Mouse (Mus musculus) stomach, embryonic 15.5 days (tissue): ENCODE measurements around the gene Slc35d2. TPM values are rescaled to one million over a fixed set of nuclear protein-coding genes. Genes with fewer than 3 reads are reported as not detected.

Experiments
- ATAC-seq: fragments of 200-750 bp; cut with Nextera tagmentation; 2 replicates; pipeline ENCODE4 v1.8.0; 2017; ENCODE audit warnings: low read depth, moderate number of reproducible peaks, moderate TSS enrichment; ENCODE audit not compliant: insufficient read depth, low FRiP score
- H3K27ac ChIP-seq: fragments of 300-500 bp; sonication (generic); 2 replicates; pipeline ENCODE4 v1.5.1; 2015; ENCODE audit warnings: mild to moderate bottlenecking, inconsistent platforms
- H3K27me3 ChIP-seq: fragments of 300-500 bp; sonication (generic); replicated peaks from 2 replicates; pipeline ENCODE4 v1.6.1; 2015; ENCODE audit warnings: inconsistent platforms
- H3K36me3 ChIP-seq: fragments of 300-500 bp; sonication (generic); 2 replicates; pipeline ENCODE4 v1.6.1; 2015; ENCODE audit warnings: inconsistent platforms
- H3K4me1 ChIP-seq: fragments of 300-500 bp; sonication (generic); 2 replicates; pipeline ENCODE4 v1.6.1; 2015; ENCODE audit warnings: inconsistent platforms
- H3K4me2 ChIP-seq: fragments of 300-500 bp; sonication (generic); 2 replicates; pipeline ENCODE4 v1.6.1; 2015; ENCODE audit warnings: mild to moderate bottlenecking, inconsistent platforms
- H3K4me3 ChIP-seq: fragments of 300-500 bp; sonication (generic); replicated peaks from 2 replicates; pipeline ENCODE4 v1.5.1; 2015; ENCODE audit warnings: inconsistent platforms
- H3K9ac ChIP-seq: fragments of 300-500 bp; sonication (generic); 2 replicates; pipeline ENCODE4 v1.6.1; 2015; ENCODE audit warnings: inconsistent platforms
- H3K9me3 ChIP-seq: fragments of 300-500 bp; sonication (generic); 2 replicates; pipeline ENCODE4 v1.6.1; 2016; ENCODE audit warnings: inconsistent platforms
- WGBS: fragments of 180-500 bp; shearing (Covaris S2); methylation state at CpG from one replicate; pipeline ENCODE4 v1.1.7; 2015; 5-methylcytosine and 5-hydroxymethylcytosine counted together
- polyA plus RNA-seq: library from polyadenylated mRNA; unstranded; fragments of >200 nt; fragmentation: Nextera tagmentation; extraction: Ambion mirVana; gene quantifications from 2 replicates; pipeline ENCODE4 v1.2.1, GENCODE M21; 2015

Slc35d2 gene
- polyA plus RNA-seq, 1 experiment from 2014 or later, result 4.6 TPM

- Histone ChIP-seq H3K4me2 (no peak overlapping the region), H3K9me3 (no peaks in the 10 kb centered on the region), H3K27ac (no peak overlapping the region), H3K9ac (no peak overlapping the region), H3K4me1 (no peaks in the 10 kb centered on the region; the same call in 1 of the 2 replicates), H3K27me3 (no peaks in the 10 kb centered on the region), H3K36me3 (no peaks in the 10 kb centered on the region; the same call in 1 of the 2 replicates), H3K4me3 (no peak overlapping the region)
- ATAC-seq, result no peak
- 27% methylated on average over 5 of the region's 5 CpGs for WGBS
These were observed 20.8 kb downstream of the Slc35d2 start for GRCm38 (mm10) chr13:64108381-64108850.

GRCm38 (mm10) chr13:64107535-64107934, 21.6 kb downstream of the Slc35d2 start:
- H3K4me2 ChIP-seq, result no peak overlapping the region
- H3K9ac ChIP-seq, result no peak overlapping the region
- no peaks in the 10 kb centered on the region; the same call in 1 of the 2 replicates for H3K36me3 ChIP-seq
- no peak overlapping the region for H3K27ac ChIP-seq
- H3K4me3 ChIP-seq, result no peak overlapping the region
- H3K9me3 ChIP-seq, result no peaks in the 10 kb centered on the region
- WGBS, result 21% methylated on average over 8 of the region's 8 CpGs
- ATAC-seq, result no peak
- no peaks in the 10 kb centered on the region for H3K27me3 ChIP-seq
- no peaks in the 10 kb centered on the region; the same call in 1 of the 2 replicates for H3K4me1 ChIP-seq

GRCm38 (mm10) chr13:64107105-64107504, 22.1 kb downstream of the Slc35d2 start:
- no peak overlapping the region for H3K9ac ChIP-seq
- no peaks in the 10 kb centered on the region for H3K27me3 ChIP-seq
- no peaks in the 10 kb centered on the region; the same call in 1 of the 2 replicates for H3K4me1 ChIP-seq
- no peaks in the 10 kb centered on the region; the same call in 1 of the 2 replicates for H3K36me3 ChIP-seq
- ATAC-seq, result no peak
- WGBS, result 47% methylated on average over 3 of the region's 3 CpGs
- no peak overlapping the region for H3K27ac ChIP-seq
- no peaks in the 10 kb centered on the region for H3K9me3 ChIP-seq
- no peak overlapping the region for H3K4me2 ChIP-seq
- H3K4me3 ChIP-seq, result no peak overlapping the region

GRCm38 (mm10) chr13:64105690-64106089, 23.5 kb downstream of the Slc35d2 start:
- Histone ChIP-seq H3K27ac (no peak overlapping the region), H3K9me3 (no peaks in the 10 kb centered on the region), H3K4me3 (no peak overlapping the region), H3K4me1 (no peaks in the 10 kb centered on the region; the same call in 1 of the 2 replicates), H3K27me3 (no peaks in the 10 kb centered on the region), H3K36me3 (no peaks in the 10 kb centered on the region; the same call in 1 of the 2 replicates), H3K4me2 (no peak overlapping the region), H3K9ac (no peak overlapping the region)
- 58% methylated on average over 3 of the region's 3 CpGs for WGBS
- ATAC-seq, result peak; percentile 81

- Histone ChIP-seq H3K27me3 (no peaks in the 10 kb centered on the region), H3K36me3 (no peaks in the 10 kb centered on the region; the same call in 1 of the 2 replicates), H3K4me3 (no peak overlapping the region), H3K4me1 (no peaks in the 10 kb centered on the region), H3K9me3 (no peaks in the 10 kb centered on the region), H3K4me2 (no peak overlapping the region), H3K27ac (no peak overlapping the region), H3K9ac (no peak overlapping the region)
- ATAC-seq, result no peak
- WGBS, result 61% methylated on average over 3 of the region's 3 CpGs
These were observed 29.0 kb downstream of the Slc35d2 start for GRCm38 (mm10) chr13:64100186-64100585.

- no peaks in the 10 kb centered on the region for H3K9me3 ChIP-seq
- ATAC-seq, result no peak
- no peak overlapping the region for H3K9ac ChIP-seq
- H3K27me3 ChIP-seq, result no peaks in the 10 kb centered on the region
- WGBS, result 76% methylated on average over 9 of the region's 9 CpGs
- no peaks in the 10 kb centered on the region for H3K4me1 ChIP-seq
- no peak overlapping the region for H3K27ac ChIP-seq
- no peaks in the 10 kb centered on the region; the same call in 1 of the 2 replicates for H3K36me3 ChIP-seq
- no peak overlapping the region for H3K4me3 ChIP-seq
- H3K4me2 ChIP-seq, result no peak overlapping the region
These were observed 30.2 kb downstream of the Slc35d2 start for GRCm38 (mm10) chr13:64098992-64099391.

GRCm38 (mm10) chr13:64093341-64093740, 35.8 kb downstream of the Slc35d2 start:
- H3K9me3 ChIP-seq, result no peaks in the 10 kb centered on the region
- no peaks in the 10 kb centered on the region for H3K4me1 ChIP-seq
- H3K27ac ChIP-seq, result no peak overlapping the region
- no peak overlapping the region for H3K4me2 ChIP-seq
- H3K36me3 ChIP-seq, result no peaks in the 10 kb centered on the region
- H3K27me3 ChIP-seq, result no peaks in the 10 kb centered on the region
- H3K4me3 ChIP-seq, result no peak overlapping the region
- no peak overlapping the region for H3K9ac ChIP-seq
- 6% methylated on average over 1 of the region's 1 CpGs for WGBS
- no peak for ATAC-seq

- Histone ChIP-seq H3K4me2 (no peak overlapping the region), H3K36me3 (no peaks in the 10 kb centered on the region), H3K4me3 (no peak overlapping the region), H3K27ac (no peak overlapping the region), H3K9me3 (no peaks in the 10 kb centered on the region), H3K27me3 (no peaks in the 10 kb centered on the region), H3K4me1 (no peaks in the 10 kb centered on the region), H3K9ac (no peak overlapping the region)
- no peak for ATAC-seq
- WGBS, result 66% methylated on average over 6 of the region's 6 CpGs
These were observed 36.4 kb downstream of the Slc35d2 start for GRCm38 (mm10) chr13:64092752-64093151.

- no peak overlapping the region for H3K9ac ChIP-seq
- 61% methylated on average over 3 of the region's 3 CpGs for WGBS
- H3K4me2 ChIP-seq, result no peak overlapping the region
- ATAC-seq, result no peak
- H3K27ac ChIP-seq, result no peak overlapping the region
- H3K9me3 ChIP-seq, result no peaks in the 10 kb centered on the region
- H3K4me3 ChIP-seq, result no peak overlapping the region
- no peaks in the 10 kb centered on the region for H3K27me3 ChIP-seq
- H3K36me3 ChIP-seq, result no peaks in the 10 kb centered on the region
- no peaks in the 10 kb centered on the region for H3K4me1 ChIP-seq
These were observed 37.0 kb downstream of the Slc35d2 start for GRCm38 (mm10) chr13:64092141-64092540.

GRCm38 (mm10) chr13:64091006-64091405, 38.2 kb downstream of the Slc35d2 start:
- Histone ChIP-seq H3K27ac (no peak overlapping the region), H3K4me3 (no peak overlapping the region), H3K9ac (no peak overlapping the region), H3K27me3 (no peaks in the 10 kb centered on the region), H3K4me1 (no peaks in the 10 kb centered on the region), H3K36me3 (no peaks in the 10 kb centered on the region), H3K9me3 (no peaks in the 10 kb centered on the region), H3K4me2 (no peak overlapping the region)
- no peak for ATAC-seq
- 68% methylated on average over 7 of the region's 7 CpGs for WGBS

- H3K27ac ChIP-seq, result no peak overlapping the region
- no peaks in the 10 kb centered on the region for H3K36me3 ChIP-seq
- H3K27me3 ChIP-seq, result no peaks in the 10 kb centered on the region
- no peak overlapping the region for H3K4me3 ChIP-seq
- WGBS, result 59% methylated on average over 5 of the region's 5 CpGs
- H3K9ac ChIP-seq, result no peak overlapping the region
- H3K4me1 ChIP-seq, result no peaks in the 10 kb centered on the region
- no peak for ATAC-seq
- H3K9me3 ChIP-seq, result no peaks in the 10 kb centered on the region
- no peak overlapping the region for H3K4me2 ChIP-seq
These were observed 38.9 kb downstream of the Slc35d2 start for GRCm38 (mm10) chr13:64090278-64090677.

- Histone ChIP-seq H3K36me3 (no peaks in the 10 kb centered on the region), H3K9ac (no peak within 1 kb of the TSS), H3K4me3 (no peak within 1 kb of the TSS), H3K9me3 (no peaks in the 10 kb centered on the region), H3K27me3 (no peaks in the 10 kb centered on the region), H3K4me1 (no peaks in the 10 kb centered on the region), H3K27ac (no peak within 1 kb of the TSS), H3K4me2 (no peak within 1 kb of the TSS)
- WGBS, result 77% methylated on average over 4 of the region's 4 CpGs
- ATAC-seq, result no peak
These were observed 40.0 kb downstream of the Slc35d2 start, which contains the start of gene Hsd17b3 for GRCm38 (mm10) chr13:64089130-64089529. Gene Hsd17b3, minus strand, starts transcription at chr13:64089230.

GRCm38 (mm10) chr13:64088057-64088456, 41.1 kb downstream of the Slc35d2 start:
- ATAC-seq, result no peak
- H3K4me1 ChIP-seq, result no peaks in the 10 kb centered on the region

More at GRCm38 (mm10) chr13:64088057-64088456, 41.1 kb downstream of the Slc35d2 start:
- Histone ChIP-seq H3K27ac (no peak overlapping the region), H3K4me3 (no peak overlapping the region), H3K4me2 (no peak overlapping the region), H3K9me3 (no peaks in the 10 kb centered on the region), H3K36me3 (no peaks in the 10 kb centered on the region), H3K27me3 (no peaks in the 10 kb centered on the region), H3K9ac (no peak overlapping the region)
- 75% methylated on average over 7 of the region's 7 CpGs for WGBS
